Mouse (Mus musculus) MEL (cell line): ENCODE measurements around the gene Smndc1. TPM values are rescaled to one million over a fixed set of nuclear protein-coding genes. Genes with fewer than 3 reads are reported as not detected.

ENCODE experiments used
- DNase-seq: peaks from one replicate; pipeline ENCODE4 v3.0.0; 2011; ENCODE audit warnings: low read depth, low spot score
- H3K27ac ChIP-seq: 2 replicates; pipeline ENCODE4 v1.5.1; 2012; ENCODE audit warnings: low read depth, mild to moderate bottlenecking, control low read depth, low read length, moderate library complexity; ENCODE audit not compliant: control insufficient read depth
- H3K27me3 ChIP-seq, 2 experiments: fragments of 150-350 bp in 1 of 2; sonication (generic) in 1 of 2; 2 replicates each; pipeline ENCODE4 v1.6.1; 2012; ENCODE audit warnings: low read length in 2 of 2, mild to moderate bottlenecking in 2 of 2, improper control_type of control experiment in 1 of 2, moderate library complexity in 1 of 2; ENCODE audit not compliant: insufficient read depth in 2 of 2, control insufficient read depth in 1 of 2
- H3K36me3 ChIP-seq, 2 experiments: 2 replicates each; pipeline ENCODE4 v1.6.1; 2012 to 2014; ENCODE audit warnings: low read length in 2 of 2, improper control_type of control experiment in 1 of 2, inconsistent platforms in 1 of 2, mild to moderate bottlenecking in 1 of 2; ENCODE audit not compliant: insufficient read depth in 2 of 2, control insufficient read depth in 1 of 2
- H3K4me1 ChIP-seq, 2 experiments: fragments of 150-350 bp in 1 of 2; sonication (generic) in 1 of 2; 2 replicates each; pipeline ENCODE4 v1.6.1; 2012; ENCODE audit warnings: low read length in 2 of 2, improper control_type of control experiment in 1 of 2, mild to moderate bottlenecking in 1 of 2; ENCODE audit not compliant: insufficient read depth in 2 of 2, control insufficient read depth in 1 of 2
- H3K4me3 ChIP-seq, 2 experiments: fragments of 150-350 bp in 1 of 2; sonication (generic) in 1 of 2; 2 replicates each; pipeline ENCODE4 v1.5.1; 2012; ENCODE audit warnings: low read depth in 2 of 2, low read length in 2 of 2, mild to moderate bottlenecking in 2 of 2, moderate library complexity in 2 of 2, control low read depth in 1 of 2, improper control_type of control experiment in 1 of 2; ENCODE audit not compliant: control insufficient read depth in 1 of 2, insufficient read depth in 1 of 2
- H3K79me2 ChIP-seq: 2 replicates; pipeline ENCODE4 v1.6.1; 2012; ENCODE audit warnings: mild to moderate bottlenecking, low read length, moderate library complexity; ENCODE audit not compliant: control insufficient read depth, poor library complexity, insufficient read depth
- H3K9ac ChIP-seq: 2 replicates; pipeline ENCODE4 v1.6.1; 2012; ENCODE audit warnings: low read depth, mild to moderate bottlenecking, control low read depth, low read length, moderate library complexity; ENCODE audit not compliant: control insufficient read depth, poor library complexity, severe bottlenecking
- H3K9me3 ChIP-seq: fragments of 150-350 bp; sonication (generic); replicated peaks from 2 replicates; pipeline ENCODE4 v1.6.1; 2012; ENCODE audit warnings: mild to moderate bottlenecking, low read length, improper control_type of control experiment, moderate library complexity; ENCODE audit not compliant: insufficient read depth
- BHLHE40 ChIP-seq: IDR thresholded peaks from 2 replicates; pipeline ENCODE4 v1.6.1; 2012; ENCODE audit warnings: low read depth, mild to moderate bottlenecking, inconsistent platforms, low read length, improper control_type of control experiment, borderline replicate concordance
- CHD2 ChIP-seq: IDR thresholded peaks from 2 replicates; pipeline ENCODE4 v1.6.1; 2011; ENCODE audit warnings: low read length, improper control_type of control experiment
- E2F4 ChIP-seq: IDR thresholded peaks from 2 replicates; pipeline ENCODE4 v1.6.1; 2011; ENCODE audit warnings: low read depth, low read length, improper control_type of control experiment, borderline replicate concordance
- ELF1 ChIP-seq: IDR thresholded peaks from 2 replicates; pipeline ENCODE4 v1.6.1; 2014; ENCODE audit warnings: low read depth, mild to moderate bottlenecking, inconsistent platforms, low read length, improper control_type of control experiment, moderate library complexity
- EP300 ChIP-seq, 2 experiments: IDR thresholded peaks; 2 replicates each; pipeline ENCODE4 v1.6.1; 2011; ENCODE audit warnings: improper control_type of control experiment in 2 of 2, low read length in 2 of 2, low read depth in 1 of 2, mild to moderate bottlenecking in 1 of 2
- GATA1 ChIP-seq: IDR thresholded peaks from 2 replicates; pipeline ENCODE4 v1.6.1; 2011; ENCODE audit warnings: low read depth, low read length, improper control_type of control experiment
- HCFC1 ChIP-seq: IDR thresholded peaks from 2 replicates; pipeline ENCODE4 v1.6.1; 2012; ENCODE audit warnings: low read depth, mild to moderate bottlenecking, inconsistent platforms, low read length, improper control_type of control experiment, moderate library complexity
- MAFK ChIP-seq: IDR thresholded peaks from 2 replicates; pipeline ENCODE4 v1.6.1; 2011; ENCODE audit warnings: low read depth, mild to moderate bottlenecking, low read length, improper control_type of control experiment, borderline replicate concordance
- MAX ChIP-seq: IDR thresholded peaks from 2 replicates; pipeline ENCODE4 v1.6.1; 2011; ENCODE audit warnings: low read length, improper control_type of control experiment
- MAZ ChIP-seq: IDR thresholded peaks from 2 replicates; pipeline ENCODE4 v1.6.1; 2012; ENCODE audit warnings: low read depth, mild to moderate bottlenecking, inconsistent platforms, low read length, improper control_type of control experiment
- MEF2A ChIP-seq: IDR thresholded peaks from 2 replicates; pipeline ENCODE4 v1.6.1; 2014; ENCODE audit warnings: low read depth, mild to moderate bottlenecking, inconsistent platforms, low read length, improper control_type of control experiment; ENCODE audit not compliant: poor library complexity, insufficient replicate concordance, severe bottlenecking; ENCODE audit errors: extremely low read depth
- MXI1 ChIP-seq: IDR thresholded peaks from 2 replicates; pipeline ENCODE4 v1.6.1; 2011; ENCODE audit warnings: mild to moderate bottlenecking, low read depth, low read length, improper control_type of control experiment
- NELFE ChIP-seq: IDR thresholded peaks from 2 replicates; pipeline ENCODE4 v1.6.1; 2011; ENCODE audit warnings: low read depth, low read length, improper control_type of control experiment
- NRF1 ChIP-seq: IDR thresholded peaks from 2 replicates; pipeline ENCODE4 v1.6.1; 2014; ENCODE audit warnings: low read depth, mild to moderate bottlenecking, inconsistent platforms, low read length, improper control_type of control experiment, moderate library complexity; ENCODE audit not compliant: poor library complexity, insufficient read depth, severe bottlenecking
- POLR2A ChIP-seq, 2 experiments: IDR thresholded peaks; 2 replicates each; pipeline ENCODE4 v1.6.1; 2011 to 2012; ENCODE audit warnings: low read length in 2 of 2, mild to moderate bottlenecking in 2 of 2, control low read depth in 1 of 2, improper control_type of control experiment in 1 of 2, low read depth in 1 of 2, moderate library complexity in 1 of 2; ENCODE audit not compliant: control insufficient read depth in 1 of 2, insufficient read depth in 1 of 2, poor library complexity in 1 of 2
- POLR2AphosphoS2 ChIP-seq: IDR thresholded peaks from 2 replicates; pipeline ENCODE4 v1.6.1; 2011; ENCODE audit warnings: low read length, improper control_type of control experiment
- POLR2AphosphoS5 ChIP-seq: IDR thresholded peaks from 2 replicates; pipeline ENCODE4 v1.6.1; 2012; ENCODE audit warnings: low read depth, borderline replicate concordance, mild to moderate bottlenecking, inconsistent platforms, low read length, moderate library complexity, mixed read lengths
- SMC3 ChIP-seq: IDR thresholded peaks from 2 replicates; pipeline ENCODE4 v1.6.1; 2011; ENCODE audit warnings: low read depth, low read length, improper control_type of control experiment
- TBP ChIP-seq: IDR thresholded peaks from 2 replicates; pipeline ENCODE4 v1.8.0; 2011; ENCODE audit warnings: low read depth, low read length, improper control_type of control experiment
- TCF12 ChIP-seq: IDR thresholded peaks from 2 replicates; pipeline ENCODE4 v1.6.1; 2014; ENCODE audit warnings: low read depth, mild to moderate bottlenecking, inconsistent platforms, low read length, improper control_type of control experiment, moderate library complexity
- UBTF ChIP-seq: IDR thresholded peaks from 2 replicates; pipeline ENCODE4 v1.6.1; 2012; ENCODE audit warnings: low read depth, mild to moderate bottlenecking, inconsistent platforms, low read length, improper control_type of control experiment, moderate library complexity, borderline replicate concordance; ENCODE audit not compliant: insufficient read depth
- USF1 ChIP-seq: IDR thresholded peaks from 2 replicates; pipeline ENCODE4 v1.6.1; 2014; ENCODE audit warnings: low read depth, mild to moderate bottlenecking, inconsistent platforms, low read length, improper control_type of control experiment, moderate library complexity
- USF2 ChIP-seq, 2 experiments: IDR thresholded peaks; 2 replicates each; pipeline ENCODE4 v1.6.1; 2011 to 2012; ENCODE audit warnings: improper control_type of control experiment in 2 of 2, low read length in 2 of 2, borderline replicate concordance in 1 of 2, inconsistent platforms in 1 of 2, low read depth in 1 of 2, mild to moderate bottlenecking in 1 of 2; ENCODE audit not compliant: insufficient read depth in 1 of 2
- ZKSCAN1 ChIP-seq: IDR thresholded peaks from 2 replicates; pipeline ENCODE4 v1.6.1; 2012; ENCODE audit warnings: low read depth, mild to moderate bottlenecking, inconsistent platforms, low read length, improper control_type of control experiment, moderate library complexity
- ZMIZ1 ChIP-seq: IDR thresholded peaks from 2 replicates; pipeline ENCODE4 v1.6.1; 2012; ENCODE audit warnings: low read depth, mild to moderate bottlenecking, inconsistent platforms, low read length, improper control_type of control experiment, moderate library complexity
- ZNF384 ChIP-seq: IDR thresholded peaks from 2 replicates; pipeline ENCODE4 v1.6.1; 2012; ENCODE audit warnings: low read depth, mild to moderate bottlenecking, inconsistent platforms, low read length, improper control_type of control experiment
- polyA plus RNA-seq, 2 experiments: library from polyadenylated mRNA; stranded (reverse) in 1 of 2; unstranded in 1 of 2; fragments of >175 nt in 1 of 2; fragments of >200 nt in 1 of 2; gene quantifications; 2 replicates each; pipeline versions ENCODE4 v1.2.1 to v1.2.4; 2012; ENCODE audit warnings: low replicate concordance in 2 of 2, low read depth in 1 of 2; ENCODE audit not compliant: insufficient read length in 2 of 2, insufficient read depth in 1 of 2, missing spikeins in 1 of 2
- total RNA-seq: library from RNA; depleted of rRNA; stranded (reverse); fragments of 300-350 nt; gene quantifications from 2 replicates; pipeline ENCODE4 v1.2.3, GENCODE M21; 2012

Gene Smndc1
- total and polyA plus RNA-seq, 3 experiments = 27.5 to 166 (median 114) TPM

DNA sequence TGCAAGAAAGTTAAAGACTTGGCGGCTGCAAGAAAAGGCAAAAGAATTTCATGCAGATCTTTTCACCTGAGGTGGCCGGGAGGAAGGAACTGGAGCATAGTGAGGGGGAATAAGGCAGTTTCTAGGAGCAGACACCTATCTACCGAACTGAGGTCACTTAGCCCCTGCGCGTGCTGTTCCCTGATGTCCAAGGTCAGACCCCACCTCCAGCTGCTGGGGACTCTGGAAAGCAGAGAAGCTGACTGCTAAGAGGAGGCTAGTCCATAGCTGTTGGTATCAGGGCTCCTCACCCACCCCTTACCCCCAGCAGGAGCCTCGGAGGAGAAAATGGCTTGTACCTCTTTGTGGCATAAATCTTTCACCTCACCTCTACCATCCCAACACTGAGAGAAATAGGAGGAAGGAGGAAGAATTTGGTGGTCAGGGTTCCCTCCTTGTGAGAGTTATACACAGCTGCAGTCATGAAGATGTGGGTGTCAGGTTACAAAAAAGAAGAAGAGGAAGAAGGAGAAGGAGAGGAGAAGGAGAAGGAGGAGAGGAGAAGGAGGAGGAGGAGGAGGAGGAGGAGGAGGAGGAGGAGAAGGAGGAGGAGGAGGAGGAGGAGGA, 31.3 kb upstream of the Smndc1 start:
- peaks cover 3 to 21% of the 10 kb centered on the region in 2 experiments for H3K4me1 ChIP-seq

DNA sequence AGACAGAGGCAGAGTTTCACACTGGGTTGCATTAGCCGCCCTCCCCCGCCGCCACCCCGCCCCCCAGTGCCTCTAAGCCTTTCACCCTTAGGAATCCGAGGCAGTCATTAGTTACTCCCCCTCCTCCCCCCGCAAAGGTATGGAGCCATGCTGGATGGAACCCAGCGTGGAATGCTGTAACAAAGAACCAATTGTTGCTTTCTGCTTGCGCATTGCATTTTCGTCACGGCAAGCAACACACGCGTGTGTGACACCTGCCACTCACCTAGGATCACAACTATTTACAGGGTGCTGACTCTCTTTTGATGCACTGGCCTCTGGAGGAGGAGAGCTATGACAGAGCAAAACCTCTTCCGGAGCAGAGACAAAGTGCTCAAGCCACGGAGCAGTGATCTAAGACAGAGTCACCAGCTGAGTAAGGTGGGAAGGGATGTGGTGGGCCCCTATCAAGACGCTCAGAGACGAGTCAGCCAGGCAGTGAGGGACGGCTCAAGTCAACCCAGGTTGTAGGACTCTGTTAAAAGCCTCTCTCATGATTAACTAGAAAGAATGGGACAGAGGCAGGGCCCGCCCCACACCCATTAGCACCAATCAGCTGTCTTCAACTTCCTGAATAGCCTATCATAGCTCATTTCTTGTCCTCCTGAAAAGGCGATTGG, 30.7 kb upstream of the Smndc1 start:
- peaks cover 3 to 22% of the 10 kb centered on the region in 2 experiments for H3K4me1 ChIP-seq
- peak; percentile 41; the same call in 1 of the 2 replicates for TF ChIP-seq MXI1
- TF ChIP-seq NRF1 = no peak
- peak; percentile 23 for TF ChIP-seq SMC3
- peak; percentile 76 for TF ChIP-seq CHD2
- TF ChIP-seq ZNF384 = no peak
- TF ChIP-seq MAZ = peak; percentile 66; the same call in 1 of the 2 replicates
- TF ChIP-seq HCFC1 = peak; percentile 45; the same call in 1 of the 2 replicates
- TF ChIP-seq POLR2AphosphoS5 = 0 out of 2 replicates have a peak, but pooled peaks have one; percentile 34
- TF ChIP-seq TBP = peak; percentile 82
- no peak; the same call in 1 of the 2 replicates for TF ChIP-seq POLR2AphosphoS2
- peak; percentile 59 for TF ChIP-seq NELFE
- no peak for TF ChIP-seq ZKSCAN1
- peak; percentile 52 to 73; a peak in 2 of 4 replicates for TF ChIP-seq POLR2A (IDR thresholded peaks at IDR 0.05; ENCODE audit: control insufficient read depth in 1 of 2, insufficient read depth in 1 of 2, low read depth in 1 of 2, low read length in 2 of 2, poor library complexity in 1 of 2)
- TF ChIP-seq ELF1 = 0 out of 2 replicates have a peak, but pooled peaks have one; percentile 7
- no peaks in the 10 kb centered on the region for H3K27me3 ChIP-seq

More for the DNA sequence above, 31.3 kb upstream of the Smndc1 start:
- no peaks in the 10 kb centered on the region for H3K9me3 ChIP-seq
- peak overlapping the region; percentile 40 to 52 for H3K4me3 ChIP-seq
- 0 out of 2 replicates have a peak, but pooled peaks have one; percentile 22 for TF ChIP-seq HCFC1
- no peak for TF ChIP-seq CHD2
- TF ChIP-seq NRF1 = peak; percentile 13; the same call in 1 of the 2 replicates
- TF ChIP-seq USF1 = no peak
- no peak for TF ChIP-seq GATA1
- peak in 1 of 2 experiments; percentile 43; a peak in 2 of 4 replicates for TF ChIP-seq POLR2A (IDR thresholded peaks at IDR 0.05; ENCODE audit: control insufficient read depth in 1 of 2, insufficient read depth in 1 of 2, low read depth in 1 of 2, low read length in 2 of 2, poor library complexity in 1 of 2)
- TF ChIP-seq ZMIZ1 = peak; percentile 92
- 0 out of 2 replicates have a peak, but pooled peaks have one; percentile 7 for TF ChIP-seq SMC3
- TF ChIP-seq ELF1 = no peak; the same call in 1 of the 2 replicates
- no peak for TF ChIP-seq TCF12
- TF ChIP-seq MAX = peak; percentile 44; the same call in 1 of the 2 replicates
- no peak for TF ChIP-seq ZNF384
- TF ChIP-seq MEF2A = no peak
- TF ChIP-seq POLR2AphosphoS5 = no peak
- TF ChIP-seq EP300 (IDR thresholded peaks at IDR 0.05; ENCODE audit: low read depth in 1 of 2, low read length in 2 of 2) = 0 out of 4 replicates have a peak, but pooled peaks of 1 of the 2 experiments have one; percentile 4
- TF ChIP-seq TBP = peak; percentile 61
- TF ChIP-seq USF2 (IDR thresholded peaks at IDR 0.05; ENCODE audit: borderline replicate concordance in 1 of 2, insufficient read depth in 1 of 2, low read depth in 1 of 2, low read length in 2 of 2) = no peak
- no peak; the same call in 1 of the 2 replicates for TF ChIP-seq E2F4
- no peak for TF ChIP-seq ZKSCAN1
- TF ChIP-seq POLR2AphosphoS2 = no peak; the same call in 1 of the 2 replicates
- no peak for TF ChIP-seq MAFK
- 0 out of 2 replicates have a peak, but pooled peaks have one; percentile 5 for TF ChIP-seq BHLHE40
- TF ChIP-seq UBTF = no peak
- no peak for DNase-seq
- peak overlapping the region; percentile 82 for H3K27ac ChIP-seq
- H3K9ac ChIP-seq = peak overlapping the region; percentile 53
- H3K36me3 ChIP-seq = peaks cover 0 to 2% of the 10 kb centered on the region in 2 experiments; a peak in 2 of 4 replicates
- H3K79me2 ChIP-seq = no peaks in the 10 kb centered on the region
- no peaks in the 10 kb centered on the region for H3K27me3 ChIP-seq

More for the DNA sequence above, 30.7 kb upstream of the Smndc1 start:
- H3K9ac ChIP-seq = peak overlapping the region; percentile 65
- H3K4me3 ChIP-seq = peak overlapping the region; percentile 58 to 62
- peak; percentile 98 for DNase-seq
- no peaks in the 10 kb centered on the region for H3K79me2 ChIP-seq
- peak overlapping the region; percentile 86 for H3K27ac ChIP-seq
- H3K9me3 ChIP-seq = no peaks in the 10 kb centered on the region
- peaks cover 0 to 3% of the 10 kb centered on the region in 2 experiments; a peak in 2 of 4 replicates for H3K36me3 ChIP-seq
